Mouse (Mus musculus) midbrain, embryonic 12.5 days (tissue): ENCODE data around the gene Cfap97. TPM values are rescaled to one million over a fixed set of nuclear protein-coding genes. Genes with fewer than 3 reads are reported as not detected.
"Not testable (repeated sequence)": the region's sequence is repeated elsewhere in the genome, so short reads cannot be mapped to it uniquely, and the experiment has no call there.

Experiments used
- ATAC-seq: fragments of 200-750 bp; cut with Nextera tagmentation; 2 replicates; pipeline ENCODE4 v1.8.0; 2017; ENCODE audit warnings: low read depth, moderate TSS enrichment, moderate library complexity; ENCODE audit not compliant: low FRiP score
- H3K27ac ChIP-seq: fragments of 300-500 bp; sonication (generic); replicated peaks from 2 replicates; pipeline ENCODE4 v1.5.1; 2016; ENCODE audit warnings: mild to moderate bottlenecking
- H3K27me3 ChIP-seq: fragments of 300-500 bp; sonication (generic); 2 replicates; pipeline ENCODE4 v1.6.1; 2016; ENCODE audit warnings: mild to moderate bottlenecking
- H3K36me3 ChIP-seq: fragments of 300-500 bp; sonication (generic); 2 replicates; pipeline ENCODE4 v1.6.1; 2016
- H3K4me1 ChIP-seq: fragments of 300-500 bp; sonication (generic); 2 replicates; pipeline ENCODE4 v1.6.1; 2016
- H3K4me2 ChIP-seq: fragments of 300-500 bp; sonication (generic); replicated peaks from 2 replicates; pipeline ENCODE4 v1.6.1; 2016; ENCODE audit warnings: mild to moderate bottlenecking, moderate library complexity
- H3K4me3 ChIP-seq: fragments of 300-500 bp; sonication (generic); 2 replicates; pipeline ENCODE4 v1.5.1; 2016; ENCODE audit warnings: mild to moderate bottlenecking
- H3K9ac ChIP-seq: fragments of 300-500 bp; sonication (generic); replicated peaks from 2 replicates; pipeline ENCODE4 v1.6.1; 2016; ENCODE audit warnings: mild to moderate bottlenecking, moderate library complexity
- H3K9me3 ChIP-seq: fragments of 300-500 bp; sonication (generic); 2 replicates; pipeline ENCODE4 v1.6.1; 2016; ENCODE audit warnings: mild to moderate bottlenecking
- WGBS: fragments of 180-500 bp; shearing (Covaris S2); methylation state at CpG from one replicate; pipeline ENCODE4 v1.1.7; 2016; 5-methylcytosine and 5-hydroxymethylcytosine counted together
- polyA plus RNA-seq: library from polyadenylated mRNA; unstranded; fragments of >200 nt; fragmentation: Nextera tagmentation; extraction: Ambion mirVana; gene quantifications from 2 replicates; pipeline ENCODE4 v1.2.1, GENCODE M21; 2016

Cfap97 gene
- 25.5 and 27.6 TPM in 2 replicates for polyA plus RNA-seq

- Histone ChIP-seq H3K4me3 (peak within 1 kb of the TSS; percentile 89), H3K9me3 (no peaks in the 10 kb centered on the region), H3K36me3 (no peaks in the 10 kb centered on the region), H3K4me2 (peak within 1 kb of the TSS; percentile 87), H3K4me1 (peaks cover 12% of the 10 kb centered on the region), H3K27me3 (peaks cover 27% of the 10 kb centered on the region), H3K9ac (peak within 1 kb of the TSS; percentile 88), H3K27ac (peak within 1 kb of the TSS; percentile 36; the same call in 1 of the 2 replicates)
- WGBS: 2% methylated on average over 71 of the region's 75 CpGs
- ATAC-seq: peak; percentile 83
Observed at GRCm38 (mm10) chr8:46151202-46152062, at the start of gene Cfap97. Cfap97 (plus strand) TSS chr8:46151771.

GRCm38 (mm10) chr8:46103434-46103833 lies 48.1 kb upstream of the Cfap97 start:
- ATAC-seq: no peak
- peaks cover 34% of the 10 kb centered on the region for H3K36me3 ChIP-seq
- 96% methylated on average over 11 of the region's 11 CpGs for WGBS
- no peak overlapping the region for H3K4me2 ChIP-seq
- peaks cover 6% of the 10 kb centered on the region; the same call in 1 of the 2 replicates for H3K9me3 ChIP-seq
- H3K27me3 ChIP-seq: no peaks in the 10 kb centered on the region
- no peak overlapping the region for H3K9ac ChIP-seq
- no peaks in the 10 kb centered on the region for H3K4me1 ChIP-seq
- no peak overlapping the region for H3K27ac ChIP-seq
- no peak overlapping the region for H3K4me3 ChIP-seq

- H3K4me3 ChIP-seq: no peak overlapping the region
Observed at GRCm38 (mm10) chr8:46107690-46108089, 43.9 kb upstream of the Cfap97 start.

GRCm38 (mm10) chr8:46113421-46114170 lies 38.0 kb upstream of the Cfap97 start:
- H3K27me3 ChIP-seq, H3K9me3 ChIP-seq, H3K4me2 ChIP-seq, H3K36me3 ChIP-seq, ATAC-seq, H3K27ac ChIP-seq, H3K4me3 ChIP-seq, H3K4me1 ChIP-seq, H3K9ac ChIP-seq: not testable (repeated sequence)

More at GRCm38 (mm10) chr8:46107690-46108089, 43.9 kb upstream of the Cfap97 start:
- Histone ChIP-seq H3K36me3 (peaks cover 12% of the 10 kb centered on the region), H3K4me1 (no peaks in the 10 kb centered on the region), H3K27me3 (no peaks in the 10 kb centered on the region), H3K9me3 (no peaks in the 10 kb centered on the region), H3K4me2 (no peak overlapping the region), H3K9ac (no peak overlapping the region), H3K27ac (no peak overlapping the region)
- no peak for ATAC-seq

GRCm38 (mm10) chr8:46117172-46117571 lies 34.4 kb upstream of the Cfap97 start:
- no peak for ATAC-seq
- Histone ChIP-seq H3K27ac (no peak overlapping the region), H3K4me3 (no peak overlapping the region), H3K4me1 (no peaks in the 10 kb centered on the region), H3K9me3 (no peaks in the 10 kb centered on the region), H3K4me2 (no peak overlapping the region), H3K9ac (no peak overlapping the region), H3K36me3 (peaks cover 10% of the 10 kb centered on the region; the same call in 1 of the 2 replicates), H3K27me3 (no peaks in the 10 kb centered on the region)
- WGBS: 86% methylated on average over 3 of the region's 3 CpGs

- Histone ChIP-seq H3K4me2 (no peak overlapping the region), H3K9me3 (no peaks in the 10 kb centered on the region), H3K27me3 (no peaks in the 10 kb centered on the region), H3K36me3 (peaks cover 10% of the 10 kb centered on the region; the same call in 1 of the 2 replicates), H3K27ac (no peak overlapping the region), H3K9ac (no peak overlapping the region), H3K4me1 (no peaks in the 10 kb centered on the region), H3K4me3 (no peak overlapping the region)
- 94% methylated on average over 3 of the region's 3 CpGs for WGBS
- no peak for ATAC-seq
Observed at GRCm38 (mm10) chr8:46119176-46119575, 32.4 kb upstream of the Cfap97 start.

- WGBS: 94% methylated on average over 2 of the region's 2 CpGs
- no peak for ATAC-seq
- no peaks in the 10 kb centered on the region for H3K4me1 ChIP-seq
- no peaks in the 10 kb centered on the region for H3K27me3 ChIP-seq
- H3K9me3 ChIP-seq: no peaks in the 10 kb centered on the region
- no peak overlapping the region for H3K4me2 ChIP-seq
- H3K36me3 ChIP-seq: peaks cover 3% of the 10 kb centered on the region; the same call in 1 of the 2 replicates
- H3K27ac ChIP-seq: no peak overlapping the region
- no peak overlapping the region for H3K4me3 ChIP-seq
- no peak overlapping the region for H3K9ac ChIP-seq
Observed at GRCm38 (mm10) chr8:46122498-46122897, 29.1 kb upstream of the Cfap97 start.

GRCm38 (mm10) chr8:46130426-46130825 lies 21.1 kb upstream of the Cfap97 start:
- no peak overlapping the region for H3K27ac ChIP-seq
- no peaks in the 10 kb centered on the region for H3K27me3 ChIP-seq
- WGBS: 82% methylated on average over 2 of the region's 2 CpGs
- H3K9ac ChIP-seq: no peak overlapping the region
- no peak overlapping the region for H3K4me3 ChIP-seq
- H3K4me1 ChIP-seq: no peaks in the 10 kb centered on the region
- H3K9me3 ChIP-seq: peaks cover 2% of the 10 kb centered on the region; the same call in 1 of the 2 replicates
- ATAC-seq: no peak
- no peak overlapping the region for H3K4me2 ChIP-seq
- H3K36me3 ChIP-seq: peaks cover 9% of the 10 kb centered on the region; the same call in 1 of the 2 replicates

- not testable (repeated sequence) for H3K36me3 ChIP-seq, H3K4me2 ChIP-seq, H3K27ac ChIP-seq, H3K27me3 ChIP-seq, H3K4me1 ChIP-seq, H3K9me3 ChIP-seq, H3K9ac ChIP-seq, ATAC-seq, H3K4me3 ChIP-seq
- WGBS: 98% methylated on average over 2 of the region's 2 CpGs
Observed at GRCm38 (mm10) chr8:46135546-46135945, 16.0 kb upstream of the Cfap97 start.

GRCm38 (mm10) chr8:46137336-46137735 lies 14.2 kb upstream of the Cfap97 start:
- H3K4me2 ChIP-seq: no peak overlapping the region
- no peaks in the 10 kb centered on the region for H3K4me1 ChIP-seq
- no peak for ATAC-seq
- H3K9me3 ChIP-seq: peaks cover 2% of the 10 kb centered on the region; the same call in 1 of the 2 replicates
- H3K4me3 ChIP-seq: no peak overlapping the region
- no peak overlapping the region for H3K27ac ChIP-seq
- H3K27me3 ChIP-seq: no peaks in the 10 kb centered on the region
- WGBS: 89% methylated on average over 1 of the region's 1 CpGs
- H3K36me3 ChIP-seq: peaks cover 9% of the 10 kb centered on the region; the same call in 1 of the 2 replicates
- H3K9ac ChIP-seq: no peak overlapping the region

- H3K27me3 ChIP-seq: no peaks in the 10 kb centered on the region
- 90% methylated on average over 10 of the region's 10 CpGs for WGBS
- H3K36me3 ChIP-seq: peaks cover 9% of the 10 kb centered on the region; the same call in 1 of the 2 replicates
- no peak overlapping the region for H3K4me2 ChIP-seq
- no peaks in the 10 kb centered on the region for H3K4me1 ChIP-seq
- H3K4me3 ChIP-seq: no peak overlapping the region
- H3K9me3 ChIP-seq: peaks cover 2% of the 10 kb centered on the region; the same call in 1 of the 2 replicates
- no peak for ATAC-seq
- no peak overlapping the region for H3K27ac ChIP-seq
- H3K9ac ChIP-seq: no peak overlapping the region
Observed at GRCm38 (mm10) chr8:46137843-46138596, 13.6 kb upstream of the Cfap97 start.
